Comparison of ENCODE assay signal across 22 mouse cellular contexts in the genomic region with DNA sequence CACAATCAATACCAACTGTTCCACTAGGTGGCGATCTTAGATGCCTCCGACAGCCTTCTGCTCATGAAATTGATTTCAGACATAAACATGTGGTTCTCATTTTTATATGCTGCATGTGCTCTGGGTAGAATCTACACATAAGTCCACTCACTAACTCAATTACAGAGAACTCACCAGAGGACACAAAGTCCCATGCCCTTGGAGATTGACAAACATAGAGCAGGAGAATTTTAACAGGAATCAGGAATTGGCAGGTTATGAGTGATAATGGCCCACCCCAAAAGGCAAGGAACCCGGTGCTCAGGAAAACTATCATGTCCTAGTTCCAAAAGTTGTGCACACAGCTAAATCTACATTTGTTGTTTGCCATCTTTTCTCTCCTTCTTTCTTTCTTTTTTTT. TPM values are rescaled to one million over a fixed set of nuclear protein-coding genes. Genes with fewer than 3 reads are reported as not detected.
DNase-seq lines count a peak whose midpoint lies in the region; ATAC-seq and TF ChIP-seq lines count a peak whose summit lies in the region.
"Not testable (repeated sequence)": the region's sequence is repeated elsewhere in the genome, so short reads cannot be mapped to it uniquely, and the experiment has no call there.
"Had no signal": no experiment of that assay in that cellular context is flagged by ENCODE, and none has a peak within 500 bp of the region (broad histone marks: within the 10 kb centered on the region; RNA-seq: fewer than 3 reads in every experiment).

No protein-coding gene starts in this region.

- DNase-seq in 3T3-L1 (ENCODE audit: low read depth, low spot score), result peak; percentile 44
- peak; percentile 29 for DNase-seq in NIH3T3 (ENCODE audit: low read depth)
- DNase-seq in embryonic facial prominence, embryonic 11.5 days (ENCODE audit: low spot score), result peak; percentile 11
- peak; percentile 82 for DNase-seq in heart, adult 11 months
- DNase-seq in lung, embryonic 14.5 days, result peak; percentile 6

- H3K9me3 ChIP-seq in embryonic facial prominence, embryonic 11.5 days (replicated peaks; ENCODE audit: control insufficient read depth, low read length); lung, embryonic 14.5 days (ENCODE audit: low read depth, low read length): not testable (repeated sequence)
- peaks cover 19% of the 10 kb centered on the region for H3K9me3 ChIP-seq in kidney, embryonic 14.5 days (ENCODE audit: control insufficient read depth, low read length)
- H3K9me3 ChIP-seq in neural tube, embryonic 12.5 days, result peaks cover 38% of the 10 kb centered on the region

- H3K4me3 ChIP-seq in embryonic facial prominence, embryonic 11.5 days (ENCODE audit: low read depth, low read length); kidney, embryonic 14.5 days (ENCODE audit: low read length); lung, embryonic 14.5 days (ENCODE audit: low read depth, low read length); neural tube, embryonic 12.5 days: not testable (repeated sequence)

- H3K4me1 ChIP-seq in embryonic facial prominence, embryonic 11.5 days (ENCODE audit: control insufficient read depth, insufficient read depth, low read length); kidney, embryonic 14.5 days (ENCODE audit: control insufficient read depth, insufficient read depth, low read length); lung, embryonic 14.5 days (ENCODE audit: insufficient read depth); neural tube, embryonic 12.5 days: not testable (repeated sequence)

- not testable (repeated sequence) for H3K27ac ChIP-seq in embryonic facial prominence, embryonic 11.5 days (replicated peaks; ENCODE audit: low read depth, low read length); kidney, embryonic 14.5 days (ENCODE audit: low read depth, low read length); lung, embryonic 14.5 days (ENCODE audit: low read depth); neural tube, embryonic 12.5 days

- not testable (repeated sequence) for H3K27me3 ChIP-seq in embryonic facial prominence, embryonic 11.5 days (ENCODE audit: control insufficient read depth, insufficient read depth, low read length); kidney, embryonic 14.5 days (ENCODE audit: control insufficient read depth, insufficient read depth, low read length); lung, embryonic 14.5 days (ENCODE audit: insufficient read depth, low read length); neural tube, embryonic 12.5 days (replicated peaks)

- WGBS in embryonic facial prominence, embryonic 11.5 days, result 57% methylated on average over 3 of the region's 3 CpGs
- WGBS in kidney, embryonic 14.5 days, result 52% methylated on average over 3 of the region's 3 CpGs
- 56% methylated on average over 3 of the region's 3 CpGs for WGBS in lung, embryonic 14.5 days
- WGBS in neural tube, embryonic 12.5 days, result 60% methylated on average over 3 of the region's 3 CpGs

- ATAC-seq in embryonic facial prominence, embryonic 11.5 days (replicated peaks; ENCODE audit: insufficient number of reproducible peaks, low FRiP score, low TSS enrichment, low read depth); lung, embryonic 14.5 days (ENCODE audit: insufficient read depth): not testable (repeated sequence)
- ATAC-seq in kidney, embryonic 14.5 days (ENCODE audit: low FRiP score, low TSS enrichment), result peak; percentile 55; the same call in 1 of the 2 replicates
- 0 out of 2 replicates have a peak, but pooled peaks have one; percentile 21 for ATAC-seq in neural tube, embryonic 12.5 days (ENCODE audit: low FRiP score, low read depth)

- TF ChIP-seq CTCF in lung, embryonic 14.5 days (IDR thresholded peaks at IDR 0.05; ENCODE audit: low read depth), result not testable (repeated sequence)

- not testable (repeated sequence) for H3K9ac ChIP-seq in embryonic facial prominence, embryonic 11.5 days (replicated peaks; ENCODE audit: low read length); kidney, embryonic 14.5 days (ENCODE audit: low read depth, low read length); lung, embryonic 14.5 days; neural tube, embryonic 12.5 days

- H3K4me2 ChIP-seq in embryonic facial prominence, embryonic 11.5 days (ENCODE audit: low read depth, low read length); kidney, embryonic 14.5 days (replicated peaks; ENCODE audit: low read depth, low read length); lung, embryonic 14.5 days; neural tube, embryonic 12.5 days (replicated peaks): not testable (repeated sequence)

- not testable (repeated sequence) for H3K36me3 ChIP-seq in embryonic facial prominence, embryonic 11.5 days (replicated peaks; ENCODE audit: control insufficient read depth, insufficient read depth, low read depth, low read length); kidney, embryonic 14.5 days (ENCODE audit: control insufficient read depth, insufficient read depth, low read length); lung, embryonic 14.5 days (ENCODE audit: insufficient read depth); neural tube, embryonic 12.5 days

RNA-seq across cellular contexts. Expression of a gene that starts 25.9 kb away (rescaled TPM):
- polyA plus RNA-seq in embryonic facial prominence, embryonic 11.5 days (2014; fragmentation: Nextera tagmentation; extraction: Ambion mirVana), result not detected in 2 replicates
- not detected in 2 replicates for polyA plus RNA-seq in kidney, embryonic 14.5 days (2014; fragmentation: Nextera tagmentation; extraction: Ambion mirVana)
- not detected in 2 replicates for polyA plus RNA-seq in lung, embryonic 14.5 days (2014; fragmentation: Nextera tagmentation; extraction: Ambion mirVana)
- polyA plus RNA-seq in neural tube, embryonic 12.5 days (2016; fragmentation: Nextera tagmentation; extraction: Ambion mirVana), result not detected in 2 replicates
- polyA plus RNA-seq: embryonic facial prominence, embryonic 14.5 days; forebrain, embryonic 13.5 days; frontal cortex, adult 2 months; heart, embryonic 11.5 days; hindbrain, embryonic 15.5 days; inflammation-experienced regulatory T-cells, adult 6 months; kidney, embryonic 16.5 days; limb, embryonic 14.5 days; liver, embryonic 12.5 days; lung, adult 2 months; midbrain, embryonic 11.5 days; neural tube, embryonic 14.5 days; small intestine, adult 2 months; stomach, embryonic 14.5 days; urinary bladder, adult 2 months had no signal

RNA-seq across cellular contexts. Expression of a gene that starts 28.2 kb away (rescaled TPM):
- not detected in 2 replicates for polyA plus RNA-seq in embryonic facial prominence, embryonic 11.5 days (2014; fragmentation: Nextera tagmentation; extraction: Ambion mirVana)
- polyA plus RNA-seq in kidney, embryonic 14.5 days (2014; fragmentation: Nextera tagmentation; extraction: Ambion mirVana), result not detected in 2 replicates
- polyA plus RNA-seq in lung, embryonic 14.5 days (2014; fragmentation: Nextera tagmentation; extraction: Ambion mirVana), result not detected in 2 replicates
- not detected in 2 replicates for polyA plus RNA-seq in neural tube, embryonic 12.5 days (2016; fragmentation: Nextera tagmentation; extraction: Ambion mirVana)
- polyA plus RNA-seq: embryonic facial prominence, embryonic 14.5 days; forebrain, embryonic 13.5 days; frontal cortex, adult 2 months; heart, embryonic 11.5 days; hindbrain, embryonic 15.5 days; inflammation-experienced regulatory T-cells, adult 6 months; kidney, embryonic 16.5 days; limb, embryonic 14.5 days; liver, embryonic 12.5 days; lung, adult 2 months; midbrain, embryonic 11.5 days; neural tube, embryonic 14.5 days; small intestine, adult 2 months; stomach, embryonic 14.5 days; urinary bladder, adult 2 months had no signal

Comparison
In these comparisons a context has a peak if more than half of its experiments do, and no peak if none do; other contexts are left out.
1. DNase-seq: peak in every context shown above with its lines; median percentile 82 in heart, adult 11 months; 44 in 3T3-L1; 29 in NIH3T3; 11 in embryonic facial prominence, embryonic 11.5 days; 6 in lung, embryonic 14.5 days.